Mouse (Mus musculus) lung, adult 2 months (tissue): ENCODE results near the gene Ythdf1. TPM values are rescaled to one million over a fixed set of nuclear protein-coding genes. Genes with fewer than 3 reads are reported as not detected.

ENCODE experiments used
- DNase-seq: peaks from one replicate; pipeline ENCODE4 v3.0.0; 2022
- H3K4me1 ChIP-seq: fragments of 200-500 bp; 2 replicates; pipeline ENCODE4 v1.6.1; 2011; ENCODE audit warnings: low read length; ENCODE audit not compliant: control insufficient read depth, insufficient read depth
- H3K4me3 ChIP-seq: fragments of 200-500 bp; replicated peaks from 2 replicates; pipeline ENCODE3; 2011; ENCODE audit warnings: low read depth, mild to moderate bottlenecking, control low read depth, low read length; ENCODE audit errors: extremely low read depth
- CTCF ChIP-seq: fragments of 200-500 bp; IDR thresholded peaks from 2 replicates; pipeline ENCODE4 v1.5.1; 2011; ENCODE audit warnings: mild to moderate bottlenecking, low read length, control low read depth; ENCODE audit not compliant: insufficient read depth
- POLR2A ChIP-seq: fragments of 200-500 bp; IDR thresholded peaks from 2 replicates; pipeline ENCODE4 v1.6.1; 2011; ENCODE audit warnings: low read depth, mild to moderate bottlenecking, control low read depth, low read length, borderline replicate concordance; ENCODE audit errors: extremely low read depth
- WGBS: fragments of 180-500 bp; shearing (Covaris S2); methylation state at CpG from one replicate; pipeline ENCODE4 v1.1.7; 2018; 5-methylcytosine and 5-hydroxymethylcytosine counted together
- polyA plus RNA-seq: library from polyadenylated mRNA; depleted of rRNA; stranded (reverse); fragments of >200 nt; gene quantifications from 2 replicates; pipeline ENCODE4 v1.2.3, GENCODE M21; 2012

The Ythdf1 gene
- polyA plus RNA-seq, 1 experiment, result 42.9 TPM

DNA sequence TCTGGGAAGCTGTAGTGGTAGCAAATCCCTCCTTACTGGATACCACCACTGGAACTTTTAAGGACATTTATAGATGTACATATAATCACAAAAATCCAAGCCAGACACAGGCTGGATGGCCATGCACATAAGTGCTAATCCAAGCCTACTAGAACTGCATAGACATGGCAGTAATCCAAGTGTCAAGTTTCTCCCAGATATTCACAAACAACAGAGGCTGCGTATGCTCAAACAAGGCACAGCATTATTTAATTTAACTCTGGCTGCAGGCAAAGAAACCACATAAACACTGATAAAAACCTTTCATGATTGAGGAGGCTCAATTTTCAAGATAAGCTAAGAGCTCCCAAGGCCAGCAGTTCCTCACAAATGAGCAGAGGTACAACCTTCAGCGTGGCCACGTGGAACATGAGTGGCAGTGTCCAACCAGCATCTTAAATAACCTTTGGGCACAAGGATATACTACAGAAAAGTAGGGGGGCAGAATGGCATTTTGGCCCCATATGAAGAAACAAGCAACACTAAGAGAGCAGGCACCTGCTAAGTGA is 4.8 kb downstream of the Ythdf1 start:
- Histone ChIP-seq H3K4me3 (no peak overlapping the region), H3K4me1 (peaks cover 16% of the 10 kb centered on the region)
- DNase-seq, result no peak
- TF ChIP-seq CTCF (no peak), POLR2A (no peak)
- WGBS, result 32% methylated on average over 3 of the region's 3 CpGs

DNA sequence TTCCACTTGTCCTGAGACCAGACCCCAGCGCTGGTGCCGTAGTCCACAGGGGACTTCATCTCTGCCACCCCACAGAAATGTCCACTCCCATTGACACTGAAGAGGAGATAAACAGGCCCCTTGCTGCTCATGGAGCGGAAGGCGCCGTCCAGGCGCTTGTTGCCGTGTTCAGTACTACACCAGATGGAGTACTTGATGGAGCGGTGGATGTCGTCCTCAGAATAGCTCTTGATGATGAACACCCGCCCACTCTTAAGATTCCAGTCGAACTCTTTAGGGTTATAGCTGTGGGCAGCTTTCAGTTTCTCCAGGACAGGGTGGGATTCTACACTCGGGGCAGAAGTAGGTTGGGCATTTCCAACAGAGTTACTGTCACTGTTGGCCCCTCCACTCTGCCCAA is 9.8 kb downstream of the Ythdf1 start:
- H3K4me1 ChIP-seq, result peaks cover 7% of the 10 kb centered on the region
- no peak overlapping the region for H3K4me3 ChIP-seq
- no peak for TF ChIP-seq CTCF
- no peak for TF ChIP-seq POLR2A
- 80% methylated on average over 12 of the region's 12 CpGs for WGBS
- DNase-seq, result no peak

DNA sequence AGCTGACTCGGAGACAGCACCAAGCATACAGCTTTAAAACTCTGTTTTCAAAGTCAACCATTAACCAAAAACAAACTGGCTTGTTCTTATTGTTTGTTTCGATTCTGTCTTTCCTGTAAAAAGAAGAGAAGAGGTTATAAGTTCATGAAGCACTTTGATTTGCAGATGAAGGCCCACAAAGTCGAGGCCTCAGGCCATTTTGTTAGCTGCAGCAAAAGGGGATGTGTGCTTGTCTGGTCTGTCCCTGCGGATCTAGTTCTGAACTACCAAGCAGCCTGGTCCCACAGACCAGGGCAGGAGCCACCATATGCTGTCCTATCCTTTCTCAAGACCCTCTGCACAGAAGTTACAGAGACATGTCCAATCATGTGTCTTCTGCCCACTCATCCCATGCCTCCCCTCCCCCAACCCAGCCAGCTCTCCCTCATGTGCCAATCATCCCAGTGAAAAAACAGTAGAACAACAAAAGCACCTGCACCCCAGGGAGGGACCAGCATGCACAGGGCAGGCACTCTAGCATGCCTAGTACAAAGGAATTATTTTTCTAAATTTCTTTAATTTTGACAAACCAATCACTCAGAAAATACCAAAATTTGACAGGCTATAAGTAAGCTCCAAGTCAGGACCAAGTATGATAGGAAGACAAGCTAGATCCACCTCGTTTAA is 15.1 kb downstream of the Ythdf1 start:
- WGBS, result 64% methylated on average over 5 of the region's 5 CpGs
- Histone ChIP-seq H3K4me1 (no peaks in the 10 kb centered on the region; the same call in 1 of the 2 replicates), H3K4me3 (no peak overlapping the region)
- TF ChIP-seq CTCF, result no peak
- no peak for TF ChIP-seq POLR2A
- DNase-seq, result no peak

DNA sequence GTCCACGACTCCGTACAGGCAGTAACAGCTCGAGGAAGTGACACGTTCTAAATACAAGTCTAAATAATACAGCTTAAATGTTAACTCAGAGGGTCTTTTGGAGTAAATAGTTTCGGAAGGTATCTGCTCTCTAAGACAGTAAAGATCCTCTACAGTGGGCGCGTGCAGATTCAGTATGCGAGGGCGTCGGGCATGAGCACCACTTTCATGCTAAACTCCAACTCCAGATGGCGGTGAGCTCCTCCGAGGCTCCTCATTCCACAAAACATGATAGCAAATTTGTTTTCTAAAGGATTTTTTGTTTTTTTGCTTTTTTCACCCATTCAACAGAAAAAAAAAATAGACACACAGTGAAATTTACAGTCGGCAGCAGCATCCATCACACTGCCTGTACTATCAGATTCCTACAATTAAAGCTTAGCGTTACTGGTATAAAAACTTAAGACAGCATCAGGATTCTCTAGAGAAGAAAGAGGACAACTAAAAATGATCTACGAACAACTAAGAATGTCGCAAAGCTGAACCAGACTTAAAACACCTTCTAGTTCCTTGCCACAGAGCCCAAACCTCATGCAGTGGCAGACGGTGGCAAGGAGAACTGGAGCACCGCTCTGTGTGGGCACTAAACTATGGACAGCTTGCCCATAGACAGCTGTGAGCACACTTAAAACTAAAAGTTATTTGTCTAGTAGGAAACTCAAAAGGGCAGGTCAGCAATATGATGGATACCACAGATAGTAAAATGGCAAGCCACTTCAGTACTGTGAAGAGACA is 16.1 kb downstream of the Ythdf1 start:
- 91% methylated on average over 18 of the region's 18 CpGs for WGBS

DNA sequence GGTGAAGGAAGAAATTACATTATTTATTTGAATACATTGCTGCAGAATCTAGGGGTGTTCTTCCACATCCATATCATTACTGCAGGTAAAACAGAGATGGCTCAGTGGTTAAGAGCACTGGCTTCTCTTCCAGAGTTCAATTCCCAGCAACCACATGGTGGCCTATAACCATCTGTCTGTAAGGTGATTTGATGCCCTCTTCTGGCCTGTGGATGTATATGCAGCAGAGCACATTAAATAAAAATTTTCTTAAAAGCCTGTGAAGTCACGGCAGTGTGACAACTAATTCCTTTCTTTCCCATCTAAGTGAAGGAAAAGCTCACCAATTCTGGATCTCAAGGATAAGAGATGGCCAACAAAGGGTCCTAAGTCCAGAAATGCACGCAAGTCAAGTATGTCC is 18.7 kb downstream of the Ythdf1 start:
- WGBS, result 36% methylated on average over 2 of the region's 2 CpGs
- TF ChIP-seq CTCF (no peak), POLR2A (no peak)
- DNase-seq, result no peak
- H3K4me1 ChIP-seq, result no peaks in the 10 kb centered on the region; the same call in 1 of the 2 replicates
- H3K4me3 ChIP-seq, result no peak overlapping the region

More for the DNA sequence above, 16.1 kb downstream of the Ythdf1 start:
- no peak overlapping the region for H3K4me3 ChIP-seq
- TF ChIP-seq POLR2A (no peak), CTCF (no peak)
- DNase-seq, result no peak
- no peaks in the 10 kb centered on the region; the same call in 1 of the 2 replicates for H3K4me1 ChIP-seq

DNA sequence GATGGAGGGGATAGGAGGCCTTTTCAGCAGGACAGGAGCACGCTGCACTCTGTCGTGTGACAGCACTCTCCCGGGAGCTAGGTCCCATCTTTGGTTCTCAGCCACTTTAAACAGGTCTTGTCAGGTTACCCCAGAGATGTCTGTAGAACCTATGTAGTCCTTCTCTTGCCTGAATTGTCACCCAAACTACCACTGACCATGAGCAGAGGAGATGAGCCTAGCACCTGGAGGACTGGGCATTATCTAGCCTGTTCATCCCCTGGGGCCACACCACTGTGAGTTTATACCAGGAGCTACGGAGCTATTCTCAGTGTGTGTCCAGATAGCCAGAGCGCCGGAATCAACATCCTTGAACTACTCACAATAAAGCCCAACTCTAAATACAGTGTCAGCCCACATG is 22.9 kb downstream of the Ythdf1 start:
- H3K4me3 ChIP-seq, result no peak overlapping the region
- TF ChIP-seq POLR2A, result no peak
- TF ChIP-seq CTCF, result no peak
- DNase-seq, result no peak
- H3K4me1 ChIP-seq, result no peaks in the 10 kb centered on the region
- 77% methylated on average over 6 of the region's 6 CpGs for WGBS

DNA sequence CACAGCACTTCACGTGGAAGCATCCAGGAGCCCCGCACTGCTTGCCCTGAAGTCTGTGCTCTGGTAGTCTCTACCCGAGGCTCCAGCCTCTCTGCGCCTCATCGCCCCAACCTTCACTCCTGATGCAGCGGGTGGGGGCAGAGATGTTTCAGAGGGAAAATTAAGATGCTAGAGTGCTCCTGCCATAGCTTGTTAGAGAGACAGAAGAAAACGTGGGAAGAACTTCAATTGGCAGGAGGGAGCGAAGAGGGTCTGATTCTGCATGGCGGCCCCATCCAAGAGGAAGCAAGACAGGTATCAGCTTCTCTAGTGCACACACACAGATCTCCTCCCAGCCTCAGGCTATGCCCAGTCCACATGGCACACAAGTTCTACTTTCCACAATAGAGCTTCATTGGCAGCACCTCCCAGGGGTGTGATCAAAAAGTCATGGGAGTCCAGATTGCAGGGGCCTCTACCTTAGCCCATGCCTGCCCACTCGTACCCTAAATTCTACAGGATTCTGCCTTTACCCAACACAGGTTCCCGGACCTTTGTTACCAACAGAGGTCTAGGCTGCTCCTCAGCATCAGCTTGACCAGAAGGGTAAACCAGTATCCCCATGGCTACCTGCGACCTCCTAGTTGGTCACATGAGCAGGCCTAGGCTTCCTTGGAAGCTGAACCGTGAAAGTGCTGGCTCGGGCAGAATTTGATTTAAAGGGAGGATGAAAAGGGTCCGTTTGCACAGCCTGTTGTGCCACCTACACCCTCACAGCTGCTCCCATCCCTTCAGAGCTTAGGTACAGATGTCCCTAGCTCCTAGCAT is 23.7 kb downstream of the Ythdf1 start:
- DNase-seq, result no peak
- H3K4me1 ChIP-seq, result no peaks in the 10 kb centered on the region
- no peak overlapping the region for H3K4me3 ChIP-seq
- TF ChIP-seq POLR2A (no peak), CTCF (no peak)
- WGBS, result 73% methylated on average over 15 of the region's 15 CpGs

DNA sequence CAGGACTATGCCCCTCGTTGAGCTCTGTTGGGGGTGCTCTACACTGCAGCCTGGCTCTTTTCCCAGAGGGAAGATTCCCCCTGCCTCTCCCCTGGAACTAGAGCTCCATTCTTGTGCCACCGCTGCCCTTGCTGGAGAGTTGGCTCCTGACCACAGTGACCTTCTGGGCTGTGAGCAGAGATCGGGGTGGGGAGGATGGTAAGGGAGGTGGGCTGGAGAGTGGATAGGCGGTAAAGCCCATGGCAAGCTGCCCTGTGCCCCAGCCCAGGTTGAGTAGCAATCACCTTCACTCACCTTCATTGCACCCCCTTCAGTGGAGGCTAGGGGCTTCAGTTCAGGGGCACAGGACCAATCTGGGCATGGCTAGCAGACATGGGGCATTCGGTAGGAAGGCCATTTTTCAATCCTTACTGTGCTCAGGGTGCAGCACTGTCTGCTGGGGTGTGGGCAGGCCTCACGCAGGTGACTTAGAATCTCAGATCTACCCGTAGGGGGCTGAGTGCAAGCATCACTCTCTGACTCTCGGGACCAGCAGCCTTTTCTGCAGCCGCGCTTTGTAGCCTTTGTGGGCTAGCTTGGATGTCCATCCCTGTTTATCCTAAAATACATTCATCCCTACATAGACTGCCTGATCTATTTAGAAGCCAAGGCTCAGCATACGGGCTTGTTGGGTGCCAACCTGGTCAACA is 24.8 kb downstream of the Ythdf1 start:
- no peak overlapping the region for H3K4me3 ChIP-seq
- WGBS, result 68% methylated on average over 11 of the region's 11 CpGs
- H3K4me1 ChIP-seq, result no peaks in the 10 kb centered on the region
- TF ChIP-seq POLR2A (no peak), CTCF (no peak)
- DNase-seq, result no peak

DNA sequence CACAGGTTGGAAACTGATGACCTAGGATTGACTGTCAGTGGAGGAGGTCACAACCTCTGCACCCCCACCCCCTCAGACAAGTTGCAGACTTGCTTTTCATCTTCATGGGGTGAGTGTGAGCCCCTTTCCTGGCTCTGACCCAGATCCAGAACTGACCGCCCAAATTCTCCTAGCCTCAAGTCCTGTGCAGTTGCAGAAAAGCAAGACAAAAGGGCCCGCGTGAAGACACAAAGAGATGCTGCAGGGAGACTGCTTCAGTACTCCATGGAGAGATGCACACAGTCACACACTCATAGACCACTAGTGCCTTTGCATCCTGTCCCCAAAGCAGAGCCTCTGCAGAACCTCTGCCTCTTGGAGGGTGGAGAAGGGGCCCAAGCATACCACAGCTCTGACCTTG is 25.4 kb downstream of the Ythdf1 start:
- no peak for TF ChIP-seq POLR2A
- no peak for TF ChIP-seq CTCF
- Histone ChIP-seq H3K4me1 (no peaks in the 10 kb centered on the region), H3K4me3 (no peak overlapping the region)
- 76% methylated on average over 3 of the region's 3 CpGs for WGBS
- no peak for DNase-seq
